Mouse (Mus musculus): ENCODE measurements around the gene Sash3. TPM values are rescaled to one million over a fixed set of nuclear protein-coding genes. Genes with fewer than 3 reads are reported as not detected.

Gene Sash3
- total RNA-seq (2023) = 188 TPM

DNA sequence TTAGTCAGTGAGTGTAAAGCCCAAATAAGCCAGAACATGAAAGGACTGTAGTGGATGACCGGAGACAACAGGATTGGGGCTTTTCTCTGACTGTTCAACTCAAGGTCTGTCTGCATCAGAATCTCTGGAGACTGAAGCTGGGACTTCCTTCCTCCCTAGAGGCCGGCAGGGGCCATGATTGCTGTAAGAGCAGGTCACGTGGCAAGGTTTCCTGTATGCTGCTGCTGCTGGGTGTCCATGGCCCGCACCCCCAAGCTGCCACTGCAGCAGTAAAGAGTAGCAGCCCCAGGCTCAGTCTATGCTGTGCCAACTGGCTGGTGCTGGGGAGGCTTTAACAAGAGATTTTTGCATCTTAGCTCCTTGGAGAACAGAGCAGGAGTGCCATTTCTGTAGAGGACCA lies at the start of gene Sash3:
Gene Sash3, plus strand, starts transcription at position 175 of the 400 bp plus-strand sequence.

DNA sequence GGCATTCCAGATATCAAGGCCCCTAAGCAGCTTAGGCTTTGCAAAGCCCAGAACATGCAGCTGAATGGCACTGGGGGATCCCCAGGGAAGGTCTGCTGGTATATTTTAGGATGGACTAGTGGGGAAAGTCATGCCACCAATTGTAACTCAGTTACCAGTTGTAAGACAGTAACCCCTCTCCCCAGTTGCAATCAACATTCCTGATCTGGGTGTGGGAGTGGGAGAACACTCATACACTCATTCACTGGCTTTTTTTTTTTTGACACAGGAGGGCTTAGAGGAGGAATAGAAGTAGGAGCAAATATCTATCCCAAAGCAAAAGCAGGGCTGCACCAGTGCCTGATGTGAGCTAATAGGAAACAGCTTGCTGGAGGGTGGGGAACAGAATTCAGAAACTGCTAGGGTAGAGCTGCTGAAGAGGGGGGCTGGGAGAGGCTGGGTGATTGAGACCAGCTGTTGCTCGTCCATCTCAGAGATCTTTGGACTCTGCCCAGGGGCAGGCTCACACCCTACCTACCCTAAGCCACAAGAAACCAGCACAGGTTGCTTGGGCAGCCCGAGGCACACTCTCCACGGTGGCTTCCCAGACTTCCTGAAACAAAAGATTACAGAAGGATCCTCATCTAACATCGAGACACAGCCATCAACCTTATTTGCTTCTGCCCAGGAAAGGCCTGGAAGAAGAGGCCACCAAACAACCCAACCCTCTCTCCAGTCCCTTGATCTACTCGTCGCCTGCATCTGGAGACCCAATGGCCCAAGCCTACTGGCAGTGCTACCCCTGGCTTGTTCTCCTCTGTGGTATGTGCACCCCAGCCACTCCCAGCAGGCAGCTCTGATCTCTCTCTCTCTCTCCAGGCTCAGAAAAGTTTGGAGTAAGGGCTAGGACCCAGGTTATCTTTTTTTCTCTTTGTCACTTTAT lies 37.6 kb upstream of the Sash3 start, which contains the start of gene Xpnpep2:
Gene Xpnpep2, plus strand, starts transcription at position 332 of the 922 bp plus-strand sequence.

DNA sequence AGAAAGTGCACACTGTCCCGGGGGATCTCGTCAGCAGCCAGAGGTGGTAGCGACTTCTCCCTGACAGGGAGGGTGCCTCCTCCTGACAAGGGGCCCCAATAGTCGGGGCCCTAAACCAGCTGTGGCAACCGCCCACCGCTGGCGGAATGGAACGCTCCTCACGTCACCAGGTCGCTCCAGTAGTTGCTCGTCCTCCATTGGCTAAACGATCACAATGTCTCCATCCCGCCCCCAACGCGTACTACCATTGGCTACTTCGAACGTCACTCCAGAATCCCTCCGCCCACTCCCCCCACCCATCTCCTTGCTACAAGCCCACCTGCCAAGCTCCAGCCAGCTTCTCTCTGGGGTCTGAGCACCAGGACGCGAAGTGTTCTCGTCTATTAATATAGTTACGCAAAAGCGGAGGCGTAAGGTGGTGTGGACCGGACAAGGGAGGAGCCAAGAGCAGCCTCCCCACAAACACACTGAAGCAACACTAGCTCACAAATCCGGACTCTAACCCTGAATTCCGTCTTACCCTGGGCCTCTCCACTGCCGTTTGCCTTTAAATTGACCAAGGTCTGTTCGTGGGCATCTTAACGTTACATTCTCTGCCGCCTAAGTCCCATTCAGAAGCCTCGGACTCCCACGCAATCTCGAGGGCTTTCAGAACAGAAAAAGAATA lies 62.4 kb downstream of the Sash3 start, which contains the start of gene Zdhhc9:
Gene Zdhhc9, minus strand, starts transcription at position 360 of the 667 bp plus-strand sequence.

Other genes with a start within 250 kb of the Sash3 start
- gene Ocrl, start 234.0 kb upstream of the Sash3 start, total RNA-seq (2023) = 14.9 TPM
- not detected for gene Apln, start 111.6 kb upstream of the Sash3 start, total RNA-seq (2023)
- not detected for gene Xpnpep2, start 37.7 kb upstream of the Sash3 start, total RNA-seq (2023)
- gene Zdhhc9, start 62.4 kb downstream of the Sash3 start, total RNA-seq (2023) = 30.7 TPM
- gene Utp14a, start 110.4 kb downstream of the Sash3 start, total RNA-seq (2023) = 45.4 TPM
- 15.2 TPM for gene Bcorl1, start 194.9 kb downstream of the Sash3 start, total RNA-seq (2023)

All from CD4-positive naive resting alpha-beta T cell, adult 57 days (primary cell).